Mouse (Mus musculus) intestine, embryonic 15.5 days (tissue): ENCODE measurements around the gene Slc5a10. TPM values are rescaled to one million over a fixed set of nuclear protein-coding genes. Genes with fewer than 3 reads are reported as not detected.

Source experiments
- ATAC-seq: fragments of 200-750 bp; cut with Nextera tagmentation; 2 replicates; pipeline ENCODE4 v1.8.0; 2017; ENCODE audit warnings: moderate TSS enrichment, moderate library complexity
- H3K27ac ChIP-seq: fragments of 300-500 bp; sonication (generic); 2 replicates; pipeline ENCODE4 v1.5.1; 2015; ENCODE audit warnings: mild to moderate bottlenecking, inconsistent platforms
- H3K27me3 ChIP-seq: fragments of 300-500 bp; sonication (generic); replicated peaks from 2 replicates; pipeline ENCODE4 v1.6.1; 2015; ENCODE audit warnings: inconsistent platforms
- H3K36me3 ChIP-seq: fragments of 300-500 bp; sonication (generic); 2 replicates; pipeline ENCODE4 v1.6.1; 2015; ENCODE audit warnings: inconsistent platforms
- H3K4me1 ChIP-seq: fragments of 300-500 bp; sonication (generic); replicated peaks from 2 replicates; pipeline ENCODE4 v1.6.1; 2015; ENCODE audit warnings: inconsistent platforms
- H3K4me2 ChIP-seq: fragments of 300-500 bp; sonication (generic); replicated peaks from 2 replicates; pipeline ENCODE4 v1.6.1; 2015; ENCODE audit warnings: mild to moderate bottlenecking, inconsistent platforms
- H3K4me3 ChIP-seq: fragments of 300-500 bp; sonication (generic); replicated peaks from 2 replicates; pipeline ENCODE4 v1.5.1; 2015; ENCODE audit warnings: inconsistent platforms
- H3K9ac ChIP-seq: fragments of 300-500 bp; sonication (generic); 2 replicates; pipeline ENCODE4 v1.6.1; 2015; ENCODE audit warnings: inconsistent platforms
- H3K9me3 ChIP-seq: fragments of 300-500 bp; sonication (generic); 2 replicates; pipeline ENCODE4 v1.6.1; 2016; ENCODE audit warnings: inconsistent platforms
- WGBS: fragments of 180-500 bp; shearing (Covaris S2); methylation state at CpG from one replicate; pipeline ENCODE4 v1.1.7; 2015; 5-methylcytosine and 5-hydroxymethylcytosine counted together
- polyA plus RNA-seq: library from polyadenylated mRNA; unstranded; fragments of >200 nt; fragmentation: Nextera tagmentation; extraction: Ambion mirVana; gene quantifications from 2 replicates; pipeline ENCODE4 v1.2.1, GENCODE M21; 2015

Slc5a10 gene
- polyA plus RNA-seq, 1 experiment from 2014 or later: 0.13 TPM

- ATAC-seq: no peak
- Histone ChIP-seq H3K4me1 (no peaks in the 10 kb centered on the region), H3K27me3 (no peaks in the 10 kb centered on the region), H3K36me3 (peaks cover 13% of the 10 kb centered on the region), H3K4me3 (no peak overlapping the region), H3K9me3 (no peaks in the 10 kb centered on the region), H3K27ac (no peak overlapping the region), H3K9ac (no peak overlapping the region), H3K4me2 (no peak overlapping the region)
- 58% methylated on average over 2 of the region's 2 CpGs for WGBS
Measured at GRCm38 (mm10) chr11:61728037-61728436, 7.4 kb upstream of the Slc5a10 start.

GRCm38 (mm10) chr11:61722077-61722476, 1.5 kb upstream of the Slc5a10 start:
- H3K27me3 ChIP-seq: no peaks in the 10 kb centered on the region
- H3K4me2 ChIP-seq: no peak overlapping the region
- H3K36me3 ChIP-seq: no peaks in the 10 kb centered on the region
- no peaks in the 10 kb centered on the region for H3K9me3 ChIP-seq
- no peak overlapping the region for H3K27ac ChIP-seq
- no peak overlapping the region for H3K9ac ChIP-seq
- H3K4me1 ChIP-seq: no peaks in the 10 kb centered on the region
- ATAC-seq: no peak
- 72% methylated on average over 5 of the region's 5 CpGs for WGBS
- H3K4me3 ChIP-seq: no peak overlapping the region

- no peak overlapping the region for H3K4me2 ChIP-seq
- 75% methylated on average over 8 of the region's 8 CpGs for WGBS
Measured at GRCm38 (mm10) chr11:61719826-61720225, 800 bp downstream of the Slc5a10 start.

GRCm38 (mm10) chr11:61719387-61719786, 1.2 kb downstream of the Slc5a10 start:
- Histone ChIP-seq H3K4me1 (no peaks in the 10 kb centered on the region), H3K9me3 (no peaks in the 10 kb centered on the region), H3K9ac (no peak overlapping the region), H3K36me3 (no peaks in the 10 kb centered on the region), H3K27me3 (no peaks in the 10 kb centered on the region), H3K27ac (no peak overlapping the region), H3K4me3 (no peak overlapping the region), H3K4me2 (no peak overlapping the region)
- no peak for ATAC-seq
- WGBS: 50% methylated on average over 3 of the region's 3 CpGs

More at GRCm38 (mm10) chr11:61719826-61720225, 800 bp downstream of the Slc5a10 start:
- H3K9ac ChIP-seq: no peak overlapping the region
- H3K27me3 ChIP-seq: no peaks in the 10 kb centered on the region
- no peak overlapping the region for H3K27ac ChIP-seq
- no peak for ATAC-seq
- H3K4me1 ChIP-seq: no peaks in the 10 kb centered on the region
- H3K36me3 ChIP-seq: no peaks in the 10 kb centered on the region
- no peak overlapping the region for H3K4me3 ChIP-seq
- no peaks in the 10 kb centered on the region for H3K9me3 ChIP-seq

GRCm38 (mm10) chr11:61717990-61718389, 2.6 kb downstream of the Slc5a10 start:
- no peak overlapping the region for H3K4me2 ChIP-seq

GRCm38 (mm10) chr11:61715130-61715529, 5.5 kb downstream of the Slc5a10 start:
- no peak overlapping the region for H3K4me2 ChIP-seq

More at GRCm38 (mm10) chr11:61717990-61718389, 2.6 kb downstream of the Slc5a10 start:
- Histone ChIP-seq H3K4me3 (no peak overlapping the region), H3K4me1 (no peaks in the 10 kb centered on the region), H3K36me3 (no peaks in the 10 kb centered on the region), H3K27ac (no peak overlapping the region), H3K9me3 (no peaks in the 10 kb centered on the region), H3K9ac (no peak overlapping the region), H3K27me3 (no peaks in the 10 kb centered on the region)
- WGBS: 71% methylated on average over 5 of the region's 5 CpGs
- no peak for ATAC-seq

GRCm38 (mm10) chr11:61714346-61715117, 6.1 kb downstream of the Slc5a10 start:
- Histone ChIP-seq H3K4me2 (no peak overlapping the region), H3K27ac (no peak overlapping the region), H3K36me3 (no peaks in the 10 kb centered on the region), H3K4me3 (no peak overlapping the region), H3K9me3 (no peaks in the 10 kb centered on the region), H3K4me1 (no peaks in the 10 kb centered on the region), H3K9ac (no peak overlapping the region), H3K27me3 (no peaks in the 10 kb centered on the region)
- WGBS: 46% methylated on average over 11 of the region's 11 CpGs
- peak; percentile 86 for ATAC-seq

More at GRCm38 (mm10) chr11:61715130-61715529, 5.5 kb downstream of the Slc5a10 start:
- Histone ChIP-seq H3K9ac (no peak overlapping the region), H3K4me1 (no peaks in the 10 kb centered on the region), H3K27me3 (no peaks in the 10 kb centered on the region), H3K36me3 (no peaks in the 10 kb centered on the region), H3K9me3 (no peaks in the 10 kb centered on the region), H3K4me3 (no peak overlapping the region), H3K27ac (no peak overlapping the region)
- no peak for ATAC-seq
- 68% methylated on average over 6 of the region's 6 CpGs for WGBS

GRCm38 (mm10) chr11:61713157-61713855, 7.3 kb downstream of the Slc5a10 start:
- 65% methylated on average over 15 of the region's 15 CpGs for WGBS
- no peaks in the 10 kb centered on the region for H3K4me1 ChIP-seq
- H3K4me2 ChIP-seq: no peak overlapping the region
- H3K9ac ChIP-seq: no peak overlapping the region
- no peak for ATAC-seq
- no peaks in the 10 kb centered on the region for H3K9me3 ChIP-seq
- no peak overlapping the region for H3K4me3 ChIP-seq
- no peak overlapping the region for H3K27ac ChIP-seq
- H3K36me3 ChIP-seq: no peaks in the 10 kb centered on the region
- no peaks in the 10 kb centered on the region for H3K27me3 ChIP-seq

- no peaks in the 10 kb centered on the region for H3K9me3 ChIP-seq
- no peaks in the 10 kb centered on the region for H3K36me3 ChIP-seq
- no peak overlapping the region for H3K4me3 ChIP-seq
- H3K4me2 ChIP-seq: no peak overlapping the region
- 71% methylated on average over 3 of the region's 3 CpGs for WGBS
- H3K27me3 ChIP-seq: no peaks in the 10 kb centered on the region
- no peaks in the 10 kb centered on the region for H3K4me1 ChIP-seq
- H3K9ac ChIP-seq: no peak overlapping the region
- no peak for ATAC-seq
- no peak overlapping the region for H3K27ac ChIP-seq
Measured at GRCm38 (mm10) chr11:61708928-61709327, 11.7 kb downstream of the Slc5a10 start.

- WGBS: 63% methylated on average over 4 of the region's 4 CpGs
- H3K4me3 ChIP-seq: no peak overlapping the region
Measured at GRCm38 (mm10) chr11:61706232-61706631, 14.4 kb downstream of the Slc5a10 start.

GRCm38 (mm10) chr11:61705581-61705980, 15.0 kb downstream of the Slc5a10 start:
- no peak for ATAC-seq
- Histone ChIP-seq H3K36me3 (peaks cover 5% of the 10 kb centered on the region; the same call in 1 of the 2 replicates), H3K4me1 (no peaks in the 10 kb centered on the region), H3K27me3 (no peaks in the 10 kb centered on the region), H3K4me3 (no peak overlapping the region), H3K4me2 (no peak overlapping the region), H3K27ac (no peak overlapping the region), H3K9ac (no peak overlapping the region), H3K9me3 (no peaks in the 10 kb centered on the region)
- WGBS: 87% methylated on average over 2 of the region's 2 CpGs

More at GRCm38 (mm10) chr11:61706232-61706631, 14.4 kb downstream of the Slc5a10 start:
- no peak overlapping the region for H3K4me2 ChIP-seq
- H3K9me3 ChIP-seq: no peaks in the 10 kb centered on the region
- H3K36me3 ChIP-seq: peaks cover 5% of the 10 kb centered on the region; the same call in 1 of the 2 replicates
- H3K9ac ChIP-seq: no peak overlapping the region
- ATAC-seq: no peak
- no peak overlapping the region for H3K27ac ChIP-seq
- no peaks in the 10 kb centered on the region for H3K27me3 ChIP-seq
- H3K4me1 ChIP-seq: no peaks in the 10 kb centered on the region

- H3K9ac ChIP-seq: no peak overlapping the region
- H3K36me3 ChIP-seq: peaks cover 5% of the 10 kb centered on the region; the same call in 1 of the 2 replicates
- H3K27me3 ChIP-seq: no peaks in the 10 kb centered on the region
- H3K9me3 ChIP-seq: no peaks in the 10 kb centered on the region
- no peak overlapping the region for H3K27ac ChIP-seq
- H3K4me3 ChIP-seq: no peak overlapping the region
- no peak overlapping the region for H3K4me2 ChIP-seq
- ATAC-seq: no peak
- peaks cover 7% of the 10 kb centered on the region; the same call in 1 of the 2 replicates for H3K4me1 ChIP-seq
- 92% methylated on average over 5 of the region's 5 CpGs for WGBS
Measured at GRCm38 (mm10) chr11:61702494-61702893, 18.1 kb downstream of the Slc5a10 start.
